Mouse (Mus musculus): ENCODE measurements at regions not wholly inside any gene's neighbourhood (a gene's known extent, or its start where the extent isn't known, plus 50 kb on each side); places are given as distances from the start of the nearest gene placed in this dataset.

GRCm38 (mm10) chr1:90442250-90443240 lies 160.2 kb upstream of the Cops8 start:
- no peaks in the 10 kb centered on the region for H3K27me3 ChIP-seq (ENCODE audit: control insufficient read depth, insufficient read depth, low read length)
- no peaks in the 10 kb centered on the region for H3K9me3 ChIP-seq (replicated peaks; ENCODE audit: control insufficient read depth, low read length)
- H3K4me1 ChIP-seq (ENCODE audit: control insufficient read depth, insufficient read depth, low read length), result peaks cover 10% of the 10 kb centered on the region
- ATAC-seq (replicated peaks; ENCODE audit: insufficient number of reproducible peaks, low FRiP score, low TSS enrichment, low read depth), result 0 out of 2 replicates have a peak, but pooled peaks have one; percentile 54
- no peak overlapping the region for H3K4me2 ChIP-seq (ENCODE audit: low read depth, low read length)
- WGBS, result 28% methylated on average over 19 of the region's 19 CpGs
- H3K27ac ChIP-seq (replicated peaks; ENCODE audit: low read depth, low read length), result peak overlapping the region; percentile 79
- peak; percentile 72 for DNase-seq (ENCODE audit: low spot score)
- H3K36me3 ChIP-seq (replicated peaks; ENCODE audit: control insufficient read depth, insufficient read depth, low read depth, low read length), result no peaks in the 10 kb centered on the region
- H3K4me3 ChIP-seq (ENCODE audit: low read depth, low read length), result no peak overlapping the region
- H3K9ac ChIP-seq (replicated peaks; ENCODE audit: low read length), result peak overlapping the region; percentile 37; the same call in 1 of the 2 replicates

- Histone ChIP-seq H3K36me3 (replicated peaks; ENCODE audit: control insufficient read depth, insufficient read depth, low read depth, low read length) (no peaks in the 10 kb centered on the region), H3K27ac (replicated peaks; ENCODE audit: low read depth, low read length) (no peak overlapping the region), H3K4me2 (ENCODE audit: low read depth, low read length) (no peak overlapping the region), H3K4me1 (ENCODE audit: control insufficient read depth, insufficient read depth, low read length) (no peaks in the 10 kb centered on the region), H3K4me3 (ENCODE audit: low read depth, low read length) (no peak overlapping the region), H3K9ac (replicated peaks; ENCODE audit: low read length) (no peak overlapping the region), H3K27me3 (ENCODE audit: control insufficient read depth, insufficient read depth, low read length) (no peaks in the 10 kb centered on the region), H3K9me3 (replicated peaks; ENCODE audit: control insufficient read depth, low read length) (no peaks in the 10 kb centered on the region)
- ATAC-seq (replicated peaks; ENCODE audit: insufficient number of reproducible peaks, low FRiP score, low TSS enrichment, low read depth) (no peak), DNase-seq (ENCODE audit: low spot score) (no peak)
- 38% methylated on average over 7 of the region's 7 CpGs for WGBS
Observed at GRCm38 (mm10) chr1:90449571-90450226, 153.1 kb upstream of the Cops8 start.

- no peak overlapping the region for H3K4me2 ChIP-seq (ENCODE audit: low read depth, low read length)
- ATAC-seq (replicated peaks; ENCODE audit: insufficient number of reproducible peaks, low FRiP score, low TSS enrichment, low read depth) (no peak), DNase-seq (ENCODE audit: low spot score) (no peak)
Observed at GRCm38 (mm10) chr1:90451942-90452557, 150.7 kb upstream of the Cops8 start.

GRCm38 (mm10) chr1:90454263-90454662 lies 148.5 kb upstream of the Cops8 start:
- H3K9me3 ChIP-seq (replicated peaks; ENCODE audit: control insufficient read depth, low read length), result no peaks in the 10 kb centered on the region
- H3K4me1 ChIP-seq (ENCODE audit: control insufficient read depth, insufficient read depth, low read length), result peaks cover 2% of the 10 kb centered on the region; the same call in 1 of the 2 replicates
- 56% methylated on average over 7 of the region's 7 CpGs for WGBS
- DNase-seq (ENCODE audit: low spot score), result no peak
- no peak for ATAC-seq (replicated peaks; ENCODE audit: insufficient number of reproducible peaks, low FRiP score, low TSS enrichment, low read depth)
- no peak overlapping the region for H3K27ac ChIP-seq (replicated peaks; ENCODE audit: low read depth, low read length)
- H3K4me2 ChIP-seq (ENCODE audit: low read depth, low read length), result no peak overlapping the region
- no peaks in the 10 kb centered on the region for H3K36me3 ChIP-seq (replicated peaks; ENCODE audit: control insufficient read depth, insufficient read depth, low read depth, low read length)
- no peak overlapping the region for H3K9ac ChIP-seq (replicated peaks; ENCODE audit: low read length)
- no peak overlapping the region for H3K4me3 ChIP-seq (ENCODE audit: low read depth, low read length)
- H3K27me3 ChIP-seq (ENCODE audit: control insufficient read depth, insufficient read depth, low read length), result no peaks in the 10 kb centered on the region

More at GRCm38 (mm10) chr1:90451942-90452557, 150.7 kb upstream of the Cops8 start:
- H3K9me3 ChIP-seq (replicated peaks; ENCODE audit: control insufficient read depth, low read length), result no peaks in the 10 kb centered on the region
- H3K9ac ChIP-seq (replicated peaks; ENCODE audit: low read length), result no peak overlapping the region
- H3K4me1 ChIP-seq (ENCODE audit: control insufficient read depth, insufficient read depth, low read length), result no peaks in the 10 kb centered on the region; the same call in 1 of the 2 replicates
- no peak overlapping the region for H3K4me3 ChIP-seq (ENCODE audit: low read depth, low read length)
- WGBS, result 76% methylated on average over 6 of the region's 6 CpGs
- H3K27me3 ChIP-seq (ENCODE audit: control insufficient read depth, insufficient read depth, low read length), result no peaks in the 10 kb centered on the region
- H3K27ac ChIP-seq (replicated peaks; ENCODE audit: low read depth, low read length), result no peak overlapping the region
- H3K36me3 ChIP-seq (replicated peaks; ENCODE audit: control insufficient read depth, insufficient read depth, low read depth, low read length), result no peaks in the 10 kb centered on the region

GRCm38 (mm10) chr1:90457396-90457795 lies 145.4 kb upstream of the Cops8 start:
- Histone ChIP-seq H3K27ac (replicated peaks; ENCODE audit: low read depth, low read length) (no peak overlapping the region), H3K4me1 (ENCODE audit: control insufficient read depth, insufficient read depth, low read length) (peaks cover 2% of the 10 kb centered on the region; the same call in 1 of the 2 replicates), H3K27me3 (ENCODE audit: control insufficient read depth, insufficient read depth, low read length) (no peaks in the 10 kb centered on the region), H3K4me2 (ENCODE audit: low read depth, low read length) (no peak overlapping the region; the same call in 1 of the 2 replicates), H3K36me3 (replicated peaks; ENCODE audit: control insufficient read depth, insufficient read depth, low read depth, low read length) (no peaks in the 10 kb centered on the region), H3K4me3 (ENCODE audit: low read depth, low read length) (no peak overlapping the region), H3K9ac (replicated peaks; ENCODE audit: low read length) (0 out of 2 replicates have a peak overlapping the region, but pooled peaks have one; percentile 18), H3K9me3 (replicated peaks; ENCODE audit: control insufficient read depth, low read length) (no peaks in the 10 kb centered on the region)
- ATAC-seq (replicated peaks; ENCODE audit: insufficient number of reproducible peaks, low FRiP score, low TSS enrichment, low read depth) (no peak), DNase-seq (ENCODE audit: low spot score) (peak; percentile 67)
- WGBS, result 7% methylated on average over 9 of the region's 9 CpGs

- H3K27ac ChIP-seq (replicated peaks; ENCODE audit: low read depth, low read length), result no peak overlapping the region
- H3K4me1 ChIP-seq (ENCODE audit: control insufficient read depth, insufficient read depth, low read length), result peaks cover 2% of the 10 kb centered on the region; the same call in 1 of the 2 replicates
- H3K27me3 ChIP-seq (ENCODE audit: control insufficient read depth, insufficient read depth, low read length), result no peaks in the 10 kb centered on the region
- H3K9ac ChIP-seq (replicated peaks; ENCODE audit: low read length), result no peak overlapping the region
- no peaks in the 10 kb centered on the region for H3K36me3 ChIP-seq (replicated peaks; ENCODE audit: control insufficient read depth, insufficient read depth, low read depth, low read length)
- no peak overlapping the region for H3K4me3 ChIP-seq (ENCODE audit: low read depth, low read length)
- 77% methylated on average over 8 of the region's 8 CpGs for WGBS
- ATAC-seq (replicated peaks; ENCODE audit: insufficient number of reproducible peaks, low FRiP score, low TSS enrichment, low read depth) (no peak), DNase-seq (ENCODE audit: low spot score) (no peak)
- H3K4me2 ChIP-seq (ENCODE audit: low read depth, low read length), result no peak overlapping the region
- no peaks in the 10 kb centered on the region for H3K9me3 ChIP-seq (replicated peaks; ENCODE audit: control insufficient read depth, low read length)
Observed at GRCm38 (mm10) chr1:90458176-90458575, 144.6 kb upstream of the Cops8 start.

GRCm38 (mm10) chr1:90461699-90462098 lies 141.1 kb upstream of the Cops8 start:
- Histone ChIP-seq H3K4me3 (ENCODE audit: low read depth, low read length) (no peak overlapping the region), H3K27me3 (ENCODE audit: control insufficient read depth, insufficient read depth, low read length) (no peaks in the 10 kb centered on the region), H3K4me2 (ENCODE audit: low read depth, low read length) (no peak overlapping the region), H3K9ac (replicated peaks; ENCODE audit: low read length) (no peak overlapping the region), H3K27ac (replicated peaks; ENCODE audit: low read depth, low read length) (no peak overlapping the region), H3K4me1 (ENCODE audit: control insufficient read depth, insufficient read depth, low read length) (peaks cover 2% of the 10 kb centered on the region; the same call in 1 of the 2 replicates), H3K36me3 (replicated peaks; ENCODE audit: control insufficient read depth, insufficient read depth, low read depth, low read length) (no peaks in the 10 kb centered on the region), H3K9me3 (replicated peaks; ENCODE audit: control insufficient read depth, low read length) (no peaks in the 10 kb centered on the region)
- ATAC-seq (replicated peaks; ENCODE audit: insufficient number of reproducible peaks, low FRiP score, low TSS enrichment, low read depth), result no peak
- WGBS, result 94% methylated on average over 1 of the region's 1 CpGs
- no peak for DNase-seq (ENCODE audit: low spot score)
